Mouse (Mus musculus) fibroblast of lung, adult 2 months (primary cell): ENCODE data around the gene Gemin7.

Source experiments
- DNase-seq: peaks from one replicate; pipeline ENCODE4 v3.0.0-alpha.2; 2011; ENCODE audit warnings: low read depth

The Gemin7 gene

DNA sequence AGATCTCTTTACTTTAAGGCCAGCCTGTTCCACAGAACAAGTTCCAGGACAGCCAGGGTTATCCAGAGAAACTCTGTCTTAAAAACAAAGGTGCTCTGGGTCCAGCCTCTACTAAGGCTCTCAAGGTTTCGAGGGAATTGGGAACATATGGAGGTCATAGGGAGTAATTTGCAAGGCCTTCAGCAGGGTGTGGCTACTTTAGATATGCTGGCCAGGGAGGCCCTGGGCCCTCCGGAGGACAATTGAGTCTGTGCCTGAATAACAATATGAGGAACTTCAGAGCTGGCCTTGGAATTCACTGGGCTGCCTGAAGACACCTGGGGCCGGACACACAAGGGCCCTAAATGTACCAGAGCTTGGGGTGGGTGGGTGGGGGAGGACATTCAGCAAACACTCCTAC, 1.8 kb downstream of the Gemin7 start:
- DNase-seq: no peak

DNA sequence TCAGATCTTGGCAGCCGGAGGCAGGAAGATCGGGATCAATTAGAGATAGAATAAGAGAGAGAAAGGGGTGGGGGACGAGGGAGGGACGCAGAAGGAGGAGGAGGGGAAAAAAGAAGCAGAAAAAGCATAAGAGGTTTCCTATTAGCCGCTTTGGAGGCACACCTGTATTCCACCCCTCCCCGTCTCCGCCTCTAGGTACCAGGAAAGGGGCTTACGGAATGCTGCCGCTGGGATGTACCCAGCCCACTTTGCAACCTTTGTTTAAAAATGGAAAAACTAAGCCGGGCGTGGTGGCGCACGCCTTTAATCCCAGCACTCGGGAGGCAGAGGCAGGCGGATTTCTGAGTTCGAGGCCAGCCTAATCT, 3.6 kb downstream of the Gemin7 start:
- DNase-seq: no peak

DNA sequence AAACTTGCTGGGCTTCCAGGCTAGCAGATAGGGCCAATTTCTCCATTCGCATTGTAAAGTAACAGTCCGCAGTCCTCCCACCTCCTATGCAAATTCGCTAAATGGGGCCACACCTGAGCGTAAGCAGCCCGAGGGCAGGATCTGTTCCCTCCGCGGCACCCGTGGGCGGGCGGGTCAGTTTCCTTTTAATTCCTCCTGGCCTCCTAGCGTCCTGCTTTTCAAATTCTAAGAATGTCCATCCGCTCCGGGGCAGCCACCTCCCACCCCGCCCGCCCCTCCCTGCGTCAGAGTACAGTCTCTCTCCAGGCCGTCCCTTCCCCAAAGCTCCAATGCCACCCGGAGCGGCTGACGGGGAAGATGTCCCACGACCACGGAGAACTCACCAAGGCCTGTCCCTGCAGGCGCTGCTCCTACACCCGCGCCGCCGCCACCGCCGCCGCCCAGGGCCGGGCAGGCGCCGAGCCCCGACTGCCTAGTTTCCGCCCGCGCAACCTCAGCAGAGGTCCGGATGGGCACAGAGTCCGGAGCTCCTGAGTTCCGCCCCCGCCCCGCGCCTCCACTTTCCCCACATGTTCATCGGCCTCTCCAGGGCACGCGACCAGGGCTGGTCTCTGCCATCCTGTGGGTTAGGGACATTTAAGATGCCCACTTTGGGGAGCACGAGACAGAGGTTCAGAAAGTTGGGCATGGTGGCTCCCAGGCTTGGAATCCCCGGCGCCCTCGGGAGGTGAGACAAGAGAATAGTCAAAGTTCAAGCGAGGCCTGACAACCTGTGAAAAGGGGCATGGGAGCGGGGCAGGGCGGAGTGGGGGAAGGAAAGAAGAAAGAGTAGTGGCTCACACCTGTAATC, 4.2 kb downstream of the Gemin7 start:
- DNase-seq: peak; percentile 37

DNA sequence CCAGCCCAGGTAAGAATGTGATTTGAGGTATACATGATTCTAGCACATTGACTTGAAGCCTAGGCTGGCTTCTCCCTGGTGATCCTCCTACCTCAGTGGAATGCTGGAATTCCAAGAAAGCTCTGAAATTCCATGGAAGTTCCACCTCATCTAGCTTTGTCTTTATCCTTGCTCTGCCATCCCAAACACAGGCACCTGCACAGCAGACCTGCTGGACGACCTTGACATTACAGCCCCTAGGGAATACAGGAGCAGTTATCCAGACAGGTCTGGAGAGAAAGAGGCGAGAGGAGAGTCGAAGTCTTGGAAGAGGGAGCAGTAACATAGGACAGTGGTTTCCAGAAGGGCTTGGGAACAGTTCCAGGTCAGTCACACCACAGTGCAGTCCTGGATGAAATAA, 7.7 kb downstream of the Gemin7 start:
- no peak for DNase-seq

DNA sequence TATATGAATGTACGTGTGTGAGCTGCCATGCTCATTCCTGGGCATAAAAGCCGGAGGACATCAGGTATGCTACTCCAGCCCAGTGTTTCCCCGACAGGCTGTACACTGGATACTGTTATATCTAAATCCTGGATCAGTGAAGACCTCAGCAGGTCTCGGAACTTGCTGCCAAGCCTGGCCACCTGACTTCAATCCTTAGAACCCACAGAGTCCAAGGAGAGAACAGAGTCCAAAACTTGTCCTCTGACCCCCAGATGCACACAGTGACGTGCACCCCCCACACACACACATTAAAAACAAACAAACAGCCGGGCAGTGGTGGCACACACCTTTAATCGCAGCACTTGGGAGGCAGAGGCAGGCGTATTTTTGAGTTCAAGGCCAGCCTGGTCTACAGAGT, 10.0 kb downstream of the Gemin7 start:
- DNase-seq: no peak

DNA sequence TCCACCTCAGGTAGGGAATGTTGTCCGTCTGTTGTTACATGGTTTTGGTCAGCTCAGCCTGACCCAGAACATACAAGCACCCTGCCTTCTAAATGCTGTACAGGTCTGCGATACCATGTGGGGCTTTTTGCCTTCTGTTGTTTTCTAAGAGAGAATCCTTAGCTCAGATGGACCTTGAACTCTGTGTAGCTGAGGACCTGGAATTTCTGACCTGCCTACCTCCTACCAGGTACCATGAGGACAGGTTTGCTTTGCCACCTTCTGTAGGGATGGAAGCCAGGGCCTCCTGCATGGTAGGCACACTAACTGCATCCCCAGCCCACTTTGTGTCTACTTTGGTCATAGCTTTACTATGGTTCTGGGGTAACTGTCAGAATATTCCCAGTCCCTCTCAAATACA, 11.6 kb downstream of the Gemin7 start:
- no peak for DNase-seq

DNA sequence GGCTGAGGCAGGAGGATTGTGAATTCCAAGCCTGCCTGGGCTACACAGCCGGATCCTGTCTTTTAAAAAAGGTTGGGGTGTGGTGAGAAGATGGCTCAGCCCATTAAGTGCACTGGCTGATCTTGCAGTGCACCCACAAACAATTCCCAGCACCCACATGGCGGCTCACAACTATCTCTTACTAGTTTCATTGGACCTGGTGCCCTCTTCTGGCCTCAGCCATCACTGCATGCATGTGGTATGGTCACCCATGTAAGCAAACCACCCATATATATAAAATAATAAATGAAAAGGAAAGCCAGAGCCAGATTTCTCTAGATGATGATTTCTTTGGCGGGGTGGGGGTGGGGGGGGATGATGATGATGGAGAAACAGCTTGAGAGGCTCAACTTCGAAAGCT, 12.9 kb downstream of the Gemin7 start:
- DNase-seq: no peak

DNA sequence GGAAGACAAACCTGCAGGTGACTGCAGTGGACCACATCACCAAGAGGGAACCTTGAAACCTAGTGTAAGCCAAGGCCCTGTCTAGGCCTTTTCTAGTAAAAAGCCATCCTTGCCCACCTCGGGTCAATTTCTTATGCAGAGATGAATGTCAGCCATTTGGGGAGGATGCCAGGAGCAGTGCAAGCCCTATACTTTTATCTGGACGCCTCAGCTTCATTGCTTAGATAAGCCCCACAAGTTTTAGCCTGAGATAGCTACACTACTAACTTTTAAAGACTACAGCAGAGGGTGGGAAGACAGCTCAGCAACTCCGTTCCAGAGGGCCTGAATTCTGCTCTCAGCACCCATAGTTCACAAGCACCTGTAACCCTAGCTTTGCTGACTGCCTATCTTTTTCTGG, 13.5 kb downstream of the Gemin7 start:
- no peak for DNase-seq

DNA sequence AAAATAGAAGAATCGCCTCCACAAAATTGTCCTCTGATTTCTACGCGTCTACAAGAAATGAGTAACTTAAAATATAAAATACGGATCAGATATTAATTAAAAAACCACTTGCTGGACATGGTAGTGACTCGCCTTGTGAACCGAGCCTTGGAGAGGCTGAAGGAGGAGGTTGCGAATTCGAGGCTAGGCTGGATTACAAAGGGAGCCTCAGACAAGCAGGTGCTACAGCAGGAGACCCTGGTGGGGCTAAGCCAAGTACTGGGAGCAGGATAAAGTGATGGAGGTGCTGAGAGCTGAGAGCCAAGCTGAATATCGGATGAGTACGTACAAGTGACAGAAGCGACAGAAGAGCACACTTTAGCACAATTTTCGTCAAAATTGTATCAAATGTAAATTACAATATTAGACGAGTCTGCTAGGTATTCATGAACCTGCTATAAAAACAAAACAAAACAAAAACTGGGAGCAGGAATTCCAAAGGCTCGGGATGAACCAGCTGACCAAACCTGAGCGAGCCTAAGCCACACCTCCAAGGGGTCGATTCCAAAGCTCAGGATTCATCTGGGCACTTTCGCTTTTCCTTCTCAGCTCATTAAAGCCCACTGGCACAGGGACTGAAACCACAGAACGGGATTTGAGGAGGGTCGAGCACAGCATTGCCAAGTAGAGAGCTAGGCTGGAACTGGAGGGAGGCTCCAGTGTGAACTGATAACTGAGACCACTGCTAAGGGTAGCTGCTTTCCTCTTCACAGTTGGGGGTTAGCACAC, 14.6 kb downstream of the Gemin7 start, which contains the start of gene Ppp1r37:
Gene Ppp1r37 (minus strand): TSS at position 434 of the 768 bp plus-strand sequence.
- no peak for DNase-seq

DNA sequence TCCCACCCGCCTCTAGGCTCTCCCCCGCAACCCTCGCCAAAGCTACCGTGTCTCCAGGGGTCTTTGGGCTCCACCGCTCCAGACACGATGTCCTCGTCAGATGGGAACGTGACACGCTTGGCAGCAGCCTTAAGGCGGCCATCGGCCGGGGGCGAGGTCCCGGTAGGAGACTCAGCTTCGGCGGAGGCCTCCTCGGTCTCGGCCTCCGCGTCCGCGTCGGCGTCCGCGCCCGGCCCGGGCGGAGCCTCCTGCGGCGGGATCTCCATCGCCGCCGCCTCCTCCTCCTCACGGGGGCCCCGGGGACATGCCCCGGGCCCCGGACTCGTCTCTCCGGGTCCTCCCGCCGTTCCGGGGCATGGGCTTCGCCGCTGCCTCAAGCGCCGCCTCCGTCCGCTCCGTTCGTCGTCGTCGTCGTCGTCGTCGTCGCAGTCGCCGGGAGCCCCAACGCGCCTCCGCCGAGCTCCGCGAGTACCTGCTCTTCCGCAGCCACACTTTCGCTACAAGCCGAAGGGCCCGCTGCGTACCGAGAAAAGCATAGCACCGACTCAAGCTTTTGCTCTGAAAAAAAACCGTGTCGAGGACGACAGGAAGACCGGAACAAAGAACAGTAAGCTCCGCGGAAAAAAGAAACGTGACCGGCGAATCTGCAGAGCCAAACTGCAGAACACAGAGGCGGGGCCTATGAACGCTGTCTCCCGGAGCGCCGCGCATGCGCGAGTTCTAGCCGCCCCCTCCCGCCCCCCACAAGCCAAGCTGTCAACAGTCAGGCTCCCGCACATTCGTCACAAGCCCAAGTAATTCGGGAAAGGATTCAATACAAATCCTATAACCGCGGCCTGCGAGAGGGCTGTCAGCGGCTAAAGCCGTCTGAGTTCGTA, 15.4 kb downstream of the Gemin7 start:
- peak; percentile 69 for DNase-seq

DNA sequence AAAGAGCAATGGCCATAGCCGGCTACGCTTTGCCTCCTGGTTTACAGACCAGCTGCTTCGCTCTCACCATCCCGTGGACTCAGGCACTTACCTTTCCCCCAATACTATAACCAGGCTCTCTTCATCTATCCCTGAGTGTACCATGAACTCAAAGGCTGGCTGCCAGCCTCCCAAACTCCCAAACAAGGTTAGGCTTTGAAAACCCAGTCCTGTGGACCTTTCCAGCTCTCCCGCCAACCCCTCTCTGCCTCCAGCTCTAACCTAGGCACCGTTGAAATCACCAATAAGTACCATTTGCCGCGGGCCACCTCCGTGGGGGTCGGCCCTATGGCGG, 16.0 kb downstream of the Gemin7 start:
- DNase-seq: no peak

DNA sequence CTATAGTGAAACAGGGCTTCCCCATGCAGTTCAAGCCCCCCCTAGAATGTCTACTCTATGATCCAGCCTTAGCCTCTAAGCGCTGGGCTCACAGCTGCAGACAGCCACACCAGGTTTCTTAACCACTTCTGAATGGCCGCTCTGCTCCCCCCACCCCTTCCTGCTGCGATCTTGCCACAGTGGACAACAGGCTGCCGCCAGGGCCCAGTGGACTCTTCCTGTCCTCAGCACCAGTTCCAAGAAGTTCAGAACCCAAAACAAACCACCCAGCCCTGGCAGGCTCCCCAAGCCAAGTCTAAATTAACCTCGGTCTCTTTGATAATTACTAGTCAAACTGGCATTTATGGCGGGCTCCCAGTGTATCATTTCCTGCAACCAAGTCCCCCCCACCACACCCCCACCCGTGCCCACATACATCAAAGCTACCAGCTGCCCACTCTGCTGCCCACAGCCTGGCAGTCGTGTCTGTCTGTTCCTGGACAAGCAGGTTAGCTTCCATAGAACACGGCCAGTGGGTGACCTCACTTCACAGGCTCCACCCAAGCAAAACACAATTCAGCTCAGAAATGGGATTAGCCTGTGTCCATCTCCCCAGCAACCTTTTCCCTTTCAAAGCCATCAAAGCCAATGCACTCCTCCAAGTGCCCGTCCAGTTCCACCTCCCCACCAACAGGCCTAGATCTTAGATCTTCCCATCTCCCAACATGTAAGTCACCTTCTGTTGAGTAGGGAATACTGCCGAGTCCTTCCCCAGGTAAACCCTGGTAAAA, 16.7 kb downstream of the Gemin7 start:
- no peak for DNase-seq

DNA sequence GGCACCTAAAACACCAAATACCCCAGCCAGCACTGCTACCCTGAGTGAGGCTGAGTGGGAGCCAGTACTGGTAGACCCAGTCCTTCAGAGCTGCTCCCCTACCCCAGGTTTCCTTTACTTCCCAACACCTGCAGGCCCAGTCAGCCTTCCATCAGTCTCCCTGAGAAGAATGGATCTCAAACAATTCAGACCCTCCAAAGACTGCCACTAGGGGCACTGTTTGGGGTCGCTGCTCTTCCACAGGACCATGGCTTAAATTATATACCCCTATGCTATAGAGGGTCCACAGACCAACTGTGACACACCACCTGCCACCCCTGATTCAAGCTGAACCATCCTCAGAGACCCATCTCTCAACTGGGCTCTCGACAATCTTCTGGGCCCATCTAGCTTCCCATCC, 18.4 kb downstream of the Gemin7 start:
- DNase-seq: no peak

DNA sequence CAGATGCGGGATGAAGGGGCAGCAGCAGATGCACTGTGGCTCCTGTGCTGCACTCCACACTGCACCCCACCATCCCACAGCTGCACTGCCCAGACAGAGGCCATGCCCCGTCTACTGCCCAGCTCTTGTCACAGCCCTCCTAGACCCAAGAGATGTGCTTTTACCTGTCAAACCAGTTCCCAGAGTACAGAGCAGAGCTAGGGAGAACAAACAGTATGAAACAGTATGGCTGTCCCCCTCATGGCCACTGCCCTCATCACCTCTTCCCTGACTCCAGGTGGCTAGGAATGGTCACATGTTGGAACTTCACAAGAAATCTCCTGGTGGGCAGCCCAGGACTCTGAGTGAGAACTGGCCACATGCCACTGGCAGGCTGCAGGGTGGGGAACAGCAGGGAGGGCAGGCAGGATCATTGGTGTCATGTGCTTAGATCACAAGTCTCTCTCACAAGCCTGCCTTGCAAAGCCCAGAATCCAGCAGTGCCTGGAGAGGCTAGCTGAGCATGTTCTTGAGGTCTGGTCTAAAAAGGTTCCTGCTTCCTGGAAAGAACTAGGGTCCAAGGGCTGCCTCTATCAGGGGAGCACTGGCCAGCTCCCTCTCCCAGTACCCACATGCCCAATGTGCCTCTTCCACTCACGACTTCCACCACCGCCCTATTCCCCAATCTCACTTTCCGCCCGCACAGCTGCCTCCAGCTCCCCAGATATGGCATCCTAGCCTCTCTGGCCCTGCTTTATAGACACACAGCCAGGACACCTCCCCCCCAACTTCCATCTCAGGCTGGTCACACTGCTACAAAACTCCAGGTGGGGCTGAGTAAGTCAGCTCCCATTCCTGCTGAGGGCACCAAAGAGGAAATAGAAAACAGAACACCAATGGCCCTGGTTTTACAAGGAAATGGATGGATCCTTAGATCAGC, 19.2 kb downstream of the Gemin7 start:
- no peak for DNase-seq

DNA sequence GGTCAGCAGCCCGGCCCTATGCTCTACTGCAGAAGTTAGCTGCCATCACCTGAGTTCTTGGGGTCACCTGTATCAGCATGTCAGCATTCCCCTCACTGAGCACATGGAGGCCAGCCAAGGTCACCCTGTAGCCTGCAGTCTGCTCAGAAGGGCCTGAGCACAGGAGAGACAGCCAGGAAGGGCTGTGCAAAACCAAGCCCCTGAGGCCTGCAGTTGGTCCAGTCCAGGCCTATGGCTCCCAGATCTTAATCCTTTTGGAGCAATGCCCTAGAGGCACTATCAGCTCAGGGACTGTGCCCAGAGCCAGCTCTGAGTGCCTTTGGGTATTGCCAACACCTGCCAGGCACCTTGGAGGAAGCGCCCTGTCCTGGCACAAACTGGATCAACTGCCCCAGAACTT, 20.3 kb downstream of the Gemin7 start:
- no peak for DNase-seq

DNA sequence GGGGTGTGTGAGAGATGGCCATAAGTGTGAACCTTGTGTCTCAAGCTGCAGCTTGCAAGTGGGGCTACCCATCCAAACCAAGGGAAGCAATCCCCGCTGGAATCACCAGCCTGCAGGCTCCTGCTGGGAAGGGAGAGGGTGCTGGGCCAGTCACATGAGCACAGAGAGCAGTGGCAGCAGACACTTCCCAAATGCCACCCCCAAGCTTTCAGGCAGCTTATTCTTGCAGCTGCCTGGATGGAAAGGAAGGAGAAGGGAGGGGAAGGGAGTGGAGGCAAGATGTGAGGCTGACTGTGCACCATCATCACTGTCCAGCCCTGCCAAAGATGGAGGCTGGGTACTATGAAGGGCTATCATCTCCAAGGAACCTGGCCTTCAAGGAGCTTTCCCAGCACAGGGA, 23.2 kb downstream of the Gemin7 start:
- no peak for DNase-seq

DNA sequence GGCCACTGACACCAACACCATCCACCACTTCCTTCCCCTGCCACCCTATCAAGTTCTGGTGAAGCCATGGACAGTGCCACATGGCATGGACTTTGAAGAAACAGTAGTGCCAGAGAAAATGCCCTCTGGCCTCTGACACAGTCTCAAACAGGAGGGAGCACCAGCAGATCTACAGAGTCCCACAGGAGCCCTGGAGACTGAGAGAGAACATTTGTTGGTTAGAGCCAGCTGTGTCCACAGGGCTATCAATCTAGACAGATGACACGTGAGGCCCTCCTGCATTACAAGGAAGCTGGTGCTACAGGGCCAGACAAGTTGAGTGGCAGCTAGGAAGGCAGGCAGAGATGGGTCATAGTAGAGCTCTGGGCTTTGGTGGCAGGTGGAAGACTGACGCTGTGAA, 25.0 kb downstream of the Gemin7 start:
- no peak for DNase-seq

DNA sequence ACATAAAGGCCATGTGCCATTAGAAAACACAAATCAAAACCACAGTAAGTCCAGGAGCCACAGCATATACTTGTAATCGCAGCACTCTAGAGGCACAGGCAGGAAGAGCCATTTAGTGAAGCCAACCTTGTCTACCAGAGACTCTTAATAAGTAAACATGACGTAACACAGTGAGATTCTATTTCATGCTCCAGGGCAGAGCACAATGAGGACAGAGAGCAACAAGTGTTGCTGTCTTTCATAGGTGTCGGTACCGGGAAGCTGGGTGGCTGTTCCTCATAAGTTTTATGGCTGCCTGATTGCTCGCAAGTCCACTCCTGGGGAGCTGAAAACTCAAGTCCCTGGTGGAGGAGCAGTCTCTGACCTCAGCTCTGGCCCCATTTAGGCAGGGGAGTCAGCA, 25.8 kb downstream of the Gemin7 start:
- no peak for DNase-seq

DNA sequence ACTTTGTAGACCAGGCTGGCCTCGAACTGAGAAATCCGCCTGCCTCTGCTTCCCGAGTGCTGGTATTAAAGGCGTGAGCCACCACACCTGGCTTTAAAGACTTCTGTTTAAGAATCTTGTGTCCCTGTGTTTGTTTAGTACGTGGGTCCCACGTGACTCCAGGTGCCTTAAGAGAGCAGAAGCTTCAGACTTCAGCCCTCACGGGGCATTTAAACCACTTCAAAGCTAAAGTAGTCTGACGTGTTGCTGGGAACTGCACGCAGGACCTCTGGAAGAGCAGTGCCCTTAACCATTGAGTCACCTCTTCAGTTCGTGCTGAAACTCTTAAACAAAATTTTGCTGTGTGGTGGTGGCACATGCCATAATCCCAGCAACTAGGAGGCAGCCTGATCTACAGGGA, 28.0 kb downstream of the Gemin7 start:
- DNase-seq: no peak

DNA sequence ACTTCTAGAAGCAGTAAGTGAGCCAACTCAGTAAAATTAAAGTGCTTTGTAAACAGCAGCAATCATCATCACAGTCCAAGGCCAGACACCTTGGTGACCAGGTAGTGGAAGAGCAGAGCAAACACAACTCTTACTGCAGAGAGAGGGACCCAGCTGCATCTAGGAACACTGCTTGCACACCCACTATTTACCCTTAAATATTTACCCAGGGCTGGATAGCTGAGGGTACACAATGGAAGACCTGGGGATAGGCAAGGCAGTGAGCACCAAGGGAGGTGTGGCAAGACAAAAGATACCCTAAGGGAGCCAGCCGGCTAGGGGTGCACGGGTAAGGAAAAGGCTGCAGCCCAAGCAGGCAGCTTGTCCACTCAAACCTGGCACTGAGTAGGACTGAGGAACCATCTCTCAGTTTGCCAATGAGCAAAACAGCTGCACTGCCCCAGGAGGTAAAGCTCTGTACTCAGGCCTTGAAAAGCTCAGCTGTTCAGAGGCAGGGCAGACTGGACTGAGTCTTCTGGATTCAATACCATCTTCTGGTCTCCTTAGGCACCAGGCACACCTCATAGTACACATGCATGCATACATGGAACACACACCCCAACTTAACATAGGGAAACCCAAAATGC, 29.9 kb downstream of the Gemin7 start:
- no peak for DNase-seq
